Mouse (Mus musculus) intestine, postnatal 0 days (tissue): ENCODE data around the gene Stat5b. TPM values are rescaled to one million over a fixed set of nuclear protein-coding genes. Genes with fewer than 3 reads are reported as not detected.

Experiments
- ATAC-seq: fragments of 200-750 bp; cut with Nextera tagmentation; 2 replicates; pipeline ENCODE4 v1.8.0; 2017; ENCODE audit warnings: mild to moderate bottlenecking, moderate TSS enrichment, moderate library complexity
- H3K27ac ChIP-seq: fragments of 300-500 bp; sonication (generic); 2 replicates; pipeline ENCODE4 v1.5.1; 2014; ENCODE audit warnings: mild to moderate bottlenecking, low read depth, low read length, moderate library complexity
- H3K27me3 ChIP-seq: fragments of 300-500 bp; sonication (generic); replicated peaks from 2 replicates; pipeline ENCODE4 v1.6.1; 2014; ENCODE audit warnings: low read length, mixed read lengths; ENCODE audit not compliant: control insufficient read depth, insufficient read depth
- H3K36me3 ChIP-seq: fragments of 300-500 bp; sonication (generic); 2 replicates; pipeline ENCODE4 v1.6.1; 2014; ENCODE audit warnings: mild to moderate bottlenecking, moderate library complexity; ENCODE audit not compliant: control insufficient read depth, insufficient read depth
- H3K4me1 ChIP-seq: fragments of 300-500 bp; sonication (generic); replicated peaks from 2 replicates; pipeline ENCODE4 v1.6.1; 2014; ENCODE audit warnings: antibody characterized with exemption, low read length, mixed read lengths; ENCODE audit not compliant: control insufficient read depth, insufficient read depth
- H3K4me2 ChIP-seq: fragments of 300-500 bp; sonication (generic); replicated peaks from 2 replicates; pipeline ENCODE4 v1.6.1; 2014; ENCODE audit warnings: low read depth, mild to moderate bottlenecking, moderate library complexity
- H3K4me3 ChIP-seq: fragments of 300-500 bp; sonication (generic); 2 replicates; pipeline ENCODE4 v1.5.1; 2014; ENCODE audit warnings: low read depth, low read length
- H3K9ac ChIP-seq: fragments of 300-500 bp; sonication (generic); 2 replicates; pipeline ENCODE4 v1.6.1; 2014; ENCODE audit warnings: mild to moderate bottlenecking, low read depth, low read length
- H3K9me3 ChIP-seq: fragments of 300-500 bp; sonication (generic); 2 replicates; pipeline ENCODE4 v1.6.1; 2016; ENCODE audit warnings: mixed run types; ENCODE audit not compliant: control insufficient read depth
- CTCF ChIP-seq: sonication (generic); IDR thresholded peaks from 2 replicates; pipeline ENCODE4 v1.5.1; 2016; ENCODE audit warnings: low read depth, mild to moderate bottlenecking, control low read depth, antibody characterized with exemption, moderate library complexity
- WGBS: fragments of 180-500 bp; shearing (Covaris S2); extraction: QIAGEN DNeasy Blood & Tissue Kit; methylation state at CpG from one replicate; pipeline ENCODE4 v1.1.7; 2014; 5-methylcytosine and 5-hydroxymethylcytosine counted together
- polyA plus RNA-seq: library from polyadenylated mRNA; unstranded; fragments of >200 nt; fragmentation: Nextera tagmentation; extraction: Ambion mirVana; gene quantifications from 2 replicates; pipeline ENCODE4 v1.2.1, GENCODE M21; 2015

The Stat5b gene
- polyA plus RNA-seq, 1 experiment from 2014 or later = 13.0 TPM

- H3K27ac ChIP-seq = no peak overlapping the region
- no peaks in the 10 kb centered on the region for H3K4me1 ChIP-seq
- no peak for ATAC-seq
- no peaks in the 10 kb centered on the region for H3K9me3 ChIP-seq
- no peak overlapping the region for H3K4me3 ChIP-seq
- H3K4me2 ChIP-seq = no peak overlapping the region
- H3K9ac ChIP-seq = no peak overlapping the region
- no peak for TF ChIP-seq CTCF
- H3K27me3 ChIP-seq = no peaks in the 10 kb centered on the region
- 89% methylated on average over 13 of the region's 13 CpGs for WGBS
- no peaks in the 10 kb centered on the region for H3K36me3 ChIP-seq
Observed at GRCm38 (mm10) chr11:100821605-100822220, 28.8 kb downstream of the Stat5b start.

- H3K9me3 ChIP-seq = no peaks in the 10 kb centered on the region
- 91% methylated on average over 8 of the region's 8 CpGs for WGBS
- no peak for TF ChIP-seq CTCF
- no peak overlapping the region for H3K27ac ChIP-seq
- no peaks in the 10 kb centered on the region; the same call in 1 of the 2 replicates for H3K4me1 ChIP-seq
- H3K4me2 ChIP-seq = no peak overlapping the region
- ATAC-seq = no peak
- H3K27me3 ChIP-seq = no peaks in the 10 kb centered on the region
- no peak overlapping the region for H3K9ac ChIP-seq
- H3K36me3 ChIP-seq = no peaks in the 10 kb centered on the region
- no peak overlapping the region for H3K4me3 ChIP-seq
Observed at GRCm38 (mm10) chr11:100820047-100820446, 30.5 kb downstream of the Stat5b start.

GRCm38 (mm10) chr11:100819626-100820025 is 30.9 kb downstream of the Stat5b start:
- no peaks in the 10 kb centered on the region; the same call in 1 of the 2 replicates for H3K4me1 ChIP-seq
- no peak overlapping the region for H3K4me3 ChIP-seq
- no peak overlapping the region for H3K9ac ChIP-seq
- no peak for TF ChIP-seq CTCF
- no peaks in the 10 kb centered on the region for H3K27me3 ChIP-seq
- no peak for ATAC-seq
- H3K9me3 ChIP-seq = no peaks in the 10 kb centered on the region
- H3K27ac ChIP-seq = no peak overlapping the region
- no peak overlapping the region for H3K4me2 ChIP-seq
- WGBS = 90% methylated on average over 16 of the region's 16 CpGs
- H3K36me3 ChIP-seq = no peaks in the 10 kb centered on the region

- no peaks in the 10 kb centered on the region for H3K27me3 ChIP-seq
- no peaks in the 10 kb centered on the region for H3K36me3 ChIP-seq
- no peak overlapping the region for H3K27ac ChIP-seq
- H3K9ac ChIP-seq = no peak overlapping the region
- no peaks in the 10 kb centered on the region for H3K9me3 ChIP-seq
- WGBS = 60% methylated on average over 8 of the region's 8 CpGs
- H3K4me1 ChIP-seq = no peaks in the 10 kb centered on the region; the same call in 1 of the 2 replicates
- H3K4me2 ChIP-seq = no peak overlapping the region
- no peak for TF ChIP-seq CTCF
- H3K4me3 ChIP-seq = no peak overlapping the region
- ATAC-seq = no peak
Observed at GRCm38 (mm10) chr11:100819048-100819447, 31.5 kb downstream of the Stat5b start.

GRCm38 (mm10) chr11:100818359-100819012 is 32.0 kb downstream of the Stat5b start:
- H3K4me2 ChIP-seq = no peak overlapping the region
- WGBS = 86% methylated on average over 15 of the region's 15 CpGs
- TF ChIP-seq CTCF = no peak
- no peaks in the 10 kb centered on the region for H3K27me3 ChIP-seq
- H3K36me3 ChIP-seq = no peaks in the 10 kb centered on the region
- H3K27ac ChIP-seq = no peak overlapping the region
- no peak overlapping the region for H3K4me3 ChIP-seq
- ATAC-seq = no peak
- no peak overlapping the region for H3K9ac ChIP-seq
- no peaks in the 10 kb centered on the region for H3K9me3 ChIP-seq
- no peaks in the 10 kb centered on the region; the same call in 1 of the 2 replicates for H3K4me1 ChIP-seq

GRCm38 (mm10) chr11:100817311-100817710 is 33.2 kb downstream of the Stat5b start:
- no peaks in the 10 kb centered on the region; the same call in 1 of the 2 replicates for H3K4me1 ChIP-seq
- no peak for ATAC-seq
- no peaks in the 10 kb centered on the region for H3K27me3 ChIP-seq
- no peak for TF ChIP-seq CTCF
- no peak overlapping the region for H3K27ac ChIP-seq
- no peak overlapping the region for H3K4me2 ChIP-seq
- no peaks in the 10 kb centered on the region for H3K36me3 ChIP-seq
- H3K9me3 ChIP-seq = no peaks in the 10 kb centered on the region
- 51% methylated on average over 9 of the region's 9 CpGs for WGBS
- H3K9ac ChIP-seq = no peak overlapping the region
- H3K4me3 ChIP-seq = no peak overlapping the region
